Mouse (Mus musculus): ENCODE results near the gene Cnnm4. TPM values are rescaled to one million over a fixed set of nuclear protein-coding genes. Genes with fewer than 3 reads are reported as not detected.
A peak's percentile ranks its signal among the peaks of the same experiment; 100 is the strongest.

The Cnnm4 gene
- polyA plus RNA-seq, 1 experiment from 2014 or later, result 17.7 TPM

GRCm38 (mm10) chr1:36523332-36524013, 52.1 kb downstream of the Cnnm4 start:
- no peak for ATAC-seq (ENCODE audit: insufficient read depth, low FRiP score, low read depth)
- no peaks in the 10 kb centered on the region for H3K27me3 ChIP-seq (replicated peaks)
- H3K4me2 ChIP-seq, result no peak overlapping the region
- peaks cover 48% of the 10 kb centered on the region for H3K36me3 ChIP-seq
- no peak overlapping the region for H3K4me3 ChIP-seq (replicated peaks)
- H3K4me1 ChIP-seq, result peaks cover 14% of the 10 kb centered on the region
- no peaks in the 10 kb centered on the region for H3K9me3 ChIP-seq
- no peak overlapping the region for H3K9ac ChIP-seq
- H3K27ac ChIP-seq, result peak overlapping the region; percentile 80
- 51% methylated on average over 9 of the region's 9 CpGs for WGBS

- ATAC-seq (ENCODE audit: insufficient read depth, low FRiP score, low read depth), result no peak
- 39% methylated on average over 5 of the region's 5 CpGs for WGBS
- H3K4me3 ChIP-seq (replicated peaks), result no peak overlapping the region
- H3K27ac ChIP-seq, result peak overlapping the region; percentile 80
- H3K27me3 ChIP-seq (replicated peaks), result no peaks in the 10 kb centered on the region
- peaks cover 15% of the 10 kb centered on the region for H3K4me1 ChIP-seq
- H3K4me2 ChIP-seq, result no peak overlapping the region
- H3K9me3 ChIP-seq, result no peaks in the 10 kb centered on the region
- no peak overlapping the region for H3K9ac ChIP-seq
- peaks cover 46% of the 10 kb centered on the region for H3K36me3 ChIP-seq
Observed at GRCm38 (mm10) chr1:36524058-36524457, 52.6 kb downstream of the Cnnm4 start.

GRCm38 (mm10) chr1:36525774-36526173, 54.4 kb downstream of the Cnnm4 start:
- WGBS, result 86% methylated on average over 12 of the region's 12 CpGs
- H3K27me3 ChIP-seq (replicated peaks), result no peaks in the 10 kb centered on the region
- ATAC-seq (ENCODE audit: insufficient read depth, low FRiP score, low read depth), result no peak
- H3K9me3 ChIP-seq, result no peaks in the 10 kb centered on the region
- no peak overlapping the region for H3K9ac ChIP-seq
- H3K4me3 ChIP-seq (replicated peaks), result no peak overlapping the region
- H3K27ac ChIP-seq, result no peak overlapping the region
- peaks cover 20% of the 10 kb centered on the region for H3K4me1 ChIP-seq
- H3K36me3 ChIP-seq, result peaks cover 33% of the 10 kb centered on the region
- no peak overlapping the region for H3K4me2 ChIP-seq

- ATAC-seq (ENCODE audit: insufficient read depth, low FRiP score, low read depth), result no peak
- Histone ChIP-seq H3K4me3 (replicated peaks) (no peak overlapping the region), H3K9ac (no peak overlapping the region), H3K4me2 (no peak overlapping the region), H3K27me3 (replicated peaks) (no peaks in the 10 kb centered on the region), H3K27ac (no peak overlapping the region), H3K9me3 (no peaks in the 10 kb centered on the region), H3K4me1 (peaks cover 22% of the 10 kb centered on the region), H3K36me3 (peaks cover 22% of the 10 kb centered on the region)
- WGBS, result 89% methylated on average over 10 of the region's 10 CpGs
Observed at GRCm38 (mm10) chr1:36526903-36527302, 55.5 kb downstream of the Cnnm4 start.

GRCm38 (mm10) chr1:36528351-36528750, 56.9 kb downstream of the Cnnm4 start:
- no peak for ATAC-seq (ENCODE audit: insufficient read depth, low FRiP score, low read depth)
- H3K4me2 ChIP-seq, result no peak overlapping the region
- peaks cover 18% of the 10 kb centered on the region for H3K36me3 ChIP-seq
- 15% methylated on average over 1 of the region's 1 CpGs for WGBS
- H3K27ac ChIP-seq, result no peak overlapping the region
- H3K4me1 ChIP-seq, result peaks cover 24% of the 10 kb centered on the region
- H3K9me3 ChIP-seq, result no peaks in the 10 kb centered on the region
- no peaks in the 10 kb centered on the region for H3K27me3 ChIP-seq (replicated peaks)
- H3K4me3 ChIP-seq (replicated peaks), result no peak overlapping the region
- no peak overlapping the region for H3K9ac ChIP-seq

GRCm38 (mm10) chr1:36529274-36529673, 57.9 kb downstream of the Cnnm4 start:
- Histone ChIP-seq H3K27ac (no peak overlapping the region), H3K9me3 (no peaks in the 10 kb centered on the region), H3K36me3 (peaks cover 18% of the 10 kb centered on the region), H3K9ac (no peak overlapping the region), H3K4me3 (replicated peaks) (no peak overlapping the region), H3K27me3 (replicated peaks) (no peaks in the 10 kb centered on the region), H3K4me2 (no peak overlapping the region), H3K4me1 (peaks cover 18% of the 10 kb centered on the region; the same call in 1 of the 2 replicates)
- no peak for ATAC-seq (ENCODE audit: insufficient read depth, low FRiP score, low read depth)
- WGBS, result 83% methylated on average over 4 of the region's 4 CpGs

- H3K27ac ChIP-seq, result no peak overlapping the region
- no peaks in the 10 kb centered on the region for H3K9me3 ChIP-seq
- H3K4me2 ChIP-seq, result no peak overlapping the region
- H3K9ac ChIP-seq, result no peak overlapping the region
- H3K4me1 ChIP-seq, result peaks cover 18% of the 10 kb centered on the region; the same call in 1 of the 2 replicates
- H3K27me3 ChIP-seq (replicated peaks), result no peaks in the 10 kb centered on the region
- no peak overlapping the region for H3K4me3 ChIP-seq (replicated peaks)
- 93% methylated on average over 4 of the region's 4 CpGs for WGBS
- H3K36me3 ChIP-seq, result peaks cover 14% of the 10 kb centered on the region
- no peak for ATAC-seq (ENCODE audit: insufficient read depth, low FRiP score, low read depth)
Observed at GRCm38 (mm10) chr1:36529875-36530274, 58.5 kb downstream of the Cnnm4 start.

GRCm38 (mm10) chr1:36530485-36530884, 59.1 kb downstream of the Cnnm4 start:
- Histone ChIP-seq H3K27ac (no peak overlapping the region), H3K36me3 (peaks cover 8% of the 10 kb centered on the region), H3K4me3 (replicated peaks) (no peak overlapping the region), H3K27me3 (replicated peaks) (no peaks in the 10 kb centered on the region), H3K4me2 (no peak overlapping the region), H3K4me1 (peaks cover 18% of the 10 kb centered on the region; the same call in 1 of the 2 replicates), H3K9ac (no peak overlapping the region), H3K9me3 (no peaks in the 10 kb centered on the region)
- WGBS, result 73% methylated on average over 8 of the region's 8 CpGs
- 0 out of 2 replicates have a peak, but pooled peaks have one; percentile 19 for ATAC-seq (ENCODE audit: insufficient read depth, low FRiP score, low read depth)

GRCm38 (mm10) chr1:36530962-36531361, 59.5 kb downstream of the Cnnm4 start:
- Histone ChIP-seq H3K9me3 (no peaks in the 10 kb centered on the region), H3K36me3 (peaks cover 5% of the 10 kb centered on the region; the same call in 1 of the 2 replicates), H3K4me2 (no peak overlapping the region), H3K27ac (no peak overlapping the region), H3K4me3 (replicated peaks) (no peak overlapping the region), H3K27me3 (replicated peaks) (no peaks in the 10 kb centered on the region), H3K4me1 (peaks cover 18% of the 10 kb centered on the region; the same call in 1 of the 2 replicates), H3K9ac (no peak overlapping the region)
- WGBS, result 89% methylated on average over 7 of the region's 7 CpGs
- ATAC-seq (ENCODE audit: insufficient read depth, low FRiP score, low read depth), result no peak

GRCm38 (mm10) chr1:36531461-36531860, 60.0 kb downstream of the Cnnm4 start:
- H3K9ac ChIP-seq, result no peak overlapping the region
- no peak overlapping the region for H3K4me3 ChIP-seq (replicated peaks)
- ATAC-seq (ENCODE audit: insufficient read depth, low FRiP score, low read depth), result no peak
- no peaks in the 10 kb centered on the region for H3K27me3 ChIP-seq (replicated peaks)
- no peak overlapping the region for H3K27ac ChIP-seq
- 88% methylated on average over 12 of the region's 12 CpGs for WGBS
- H3K36me3 ChIP-seq, result no peaks in the 10 kb centered on the region
- H3K4me1 ChIP-seq, result peaks cover 18% of the 10 kb centered on the region; the same call in 1 of the 2 replicates
- H3K4me2 ChIP-seq, result no peak overlapping the region
- H3K9me3 ChIP-seq, result no peaks in the 10 kb centered on the region

- Histone ChIP-seq H3K9me3 (no peaks in the 10 kb centered on the region), H3K27me3 (replicated peaks) (no peaks in the 10 kb centered on the region), H3K4me1 (peaks cover 9% of the 10 kb centered on the region; the same call in 1 of the 2 replicates), H3K4me3 (replicated peaks) (no peak overlapping the region), H3K36me3 (0 out of 2 replicates have a peak, but pooled peaks cover 5% of the 10 kb centered on the region), H3K9ac (no peak overlapping the region), H3K27ac (no peak overlapping the region), H3K4me2 (no peak overlapping the region)
- 72% methylated on average over 6 of the region's 6 CpGs for WGBS
- ATAC-seq (ENCODE audit: insufficient read depth, low FRiP score, low read depth), result no peak
Observed at GRCm38 (mm10) chr1:36533546-36533945, 62.1 kb downstream of the Cnnm4 start.

GRCm38 (mm10) chr1:36534595-36535058, 63.2 kb downstream of the Cnnm4 start:
- Histone ChIP-seq H3K4me3 (replicated peaks) (no peak overlapping the region), H3K36me3 (0 out of 2 replicates have a peak, but pooled peaks cover 5% of the 10 kb centered on the region), H3K4me2 (no peak overlapping the region), H3K9me3 (no peaks in the 10 kb centered on the region), H3K27ac (no peak overlapping the region), H3K4me1 (peaks cover 8% of the 10 kb centered on the region; the same call in 1 of the 2 replicates), H3K9ac (no peak overlapping the region), H3K27me3 (replicated peaks) (no peaks in the 10 kb centered on the region)
- WGBS, result 73% methylated on average over 6 of the region's 6 CpGs
- no peak for ATAC-seq (ENCODE audit: insufficient read depth, low FRiP score, low read depth)

All from stomach, embryonic 15.5 days (tissue).